Mouse (Mus musculus): Measurements from ENCODE around the gene Slc44a4. TPM values are rescaled to one million over a fixed set of nuclear protein-coding genes. Genes with fewer than 3 reads are reported as not detected.
"Not testable (repeated sequence)": the region's sequence is repeated elsewhere in the genome, so short reads cannot be mapped to it uniquely, and the experiment has no call there.

Slc44a4 gene
- total and polyA plus RNA-seq, 2 experiments from 2014 or later, result 0.18 TPM; not detected in 1

DNA sequence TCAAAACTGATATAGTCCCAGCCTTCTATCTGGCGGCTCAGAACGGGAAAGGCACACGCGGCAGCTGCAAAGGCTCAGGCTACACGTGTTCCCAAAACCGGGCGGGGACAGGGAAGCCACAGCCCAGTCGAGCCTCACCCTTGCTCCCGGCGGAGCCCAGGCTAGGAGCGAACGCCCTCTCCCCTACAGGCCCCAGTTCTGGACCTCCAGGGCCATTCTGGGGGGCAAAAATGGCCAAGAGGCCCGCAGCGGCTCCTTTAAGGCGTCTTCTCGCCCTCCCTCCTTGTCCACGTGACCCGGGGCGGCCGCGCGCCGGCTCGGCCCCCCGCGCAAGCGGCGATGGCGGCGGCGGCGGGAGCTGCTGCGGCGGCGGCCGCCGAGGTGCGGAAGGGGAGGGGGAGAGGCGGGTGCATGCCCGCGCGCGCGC, 16.1 kb upstream of the Slc44a4 start, which contains the start of the genes C2 and Ehmt2:
TSS of gene C2 (minus strand) at position 106 of the 427 bp plus-strand sequence.
TSS of gene Ehmt2 (plus strand) at position 310 of the 427 bp plus-strand sequence.
- H3K4me3 ChIP-seq (ENCODE audit: low read length), result peak within 1 kb of the TSS; percentile 88
- TF ChIP-seq CTCF (IDR thresholded peaks at IDR 0.05; ENCODE audit: low read depth), result no peak
- no peaks in the 10 kb centered on the region for H3K9me3 ChIP-seq (ENCODE audit: low read length)
- 2% methylated on average over 30 of the region's 44 CpGs for WGBS
- ATAC-seq (peak; percentile 48), DNase-seq (ENCODE audit: low spot score) (peak; percentile 93)
- peaks cover 15% of the 10 kb centered on the region; the same call in 1 of the 2 replicates for H3K4me1 ChIP-seq (ENCODE audit: insufficient read depth, low read length)
- H3K27ac ChIP-seq, result peak within 1 kb of the TSS; percentile 92
- H3K4me2 ChIP-seq (ENCODE audit: low read depth, low read length), result peak within 1 kb of the TSS; percentile 94
- no peaks in the 10 kb centered on the region for H3K27me3 ChIP-seq (ENCODE audit: insufficient read depth, low read length)
- H3K36me3 ChIP-seq (ENCODE audit: insufficient read depth, low read length), result peaks cover 14% of the 10 kb centered on the region; the same call in 1 of the 2 replicates
- H3K9ac ChIP-seq (replicated peaks; ENCODE audit: low read length), result peak within 1 kb of the TSS; percentile 93

DNA sequence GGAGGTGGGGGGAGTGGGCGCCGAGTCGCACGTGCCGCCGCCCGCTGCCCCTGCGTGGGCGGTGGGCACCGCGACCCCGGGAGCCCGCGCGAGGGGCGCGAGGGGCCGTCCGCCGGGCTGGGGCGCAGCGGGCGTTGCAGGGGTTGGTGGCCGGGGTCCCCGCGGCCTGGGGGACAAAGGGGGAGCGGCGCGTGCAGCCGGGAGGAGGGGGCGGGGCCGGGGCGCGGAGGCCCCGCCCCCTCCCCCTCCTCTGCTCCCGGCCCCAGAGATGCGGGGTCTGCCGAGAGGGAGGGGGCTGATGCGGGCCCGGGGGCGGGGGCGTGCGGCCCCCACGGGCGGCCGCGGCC, 15.6 kb upstream of the Slc44a4 start:
- peak; percentile 0; the same call in 1 of the 2 replicates for ATAC-seq
- peaks cover 19% of the 10 kb centered on the region for H3K36me3 ChIP-seq (ENCODE audit: insufficient read depth, low read length)
- H3K27ac ChIP-seq, result peak overlapping the region; percentile 92
- H3K4me1 ChIP-seq (ENCODE audit: insufficient read depth, low read length), result peaks cover 15% of the 10 kb centered on the region; the same call in 1 of the 2 replicates
- DNase-seq (ENCODE audit: low spot score), result peak; percentile 74
- peak overlapping the region; percentile 93 for H3K9ac ChIP-seq (replicated peaks; ENCODE audit: low read length)
- H3K9me3 ChIP-seq (ENCODE audit: low read length), result no peaks in the 10 kb centered on the region
- H3K27me3 ChIP-seq (ENCODE audit: insufficient read depth, low read length), result no peaks in the 10 kb centered on the region
- peak overlapping the region; percentile 88 for H3K4me3 ChIP-seq (ENCODE audit: low read length)
- peak overlapping the region; percentile 94 for H3K4me2 ChIP-seq (ENCODE audit: low read depth, low read length)
- no CpG with 5 or more reads among the region's 47 CpGs for WGBS
- TF ChIP-seq CTCF (IDR thresholded peaks at IDR 0.05; ENCODE audit: low read depth), result no peak

DNA sequence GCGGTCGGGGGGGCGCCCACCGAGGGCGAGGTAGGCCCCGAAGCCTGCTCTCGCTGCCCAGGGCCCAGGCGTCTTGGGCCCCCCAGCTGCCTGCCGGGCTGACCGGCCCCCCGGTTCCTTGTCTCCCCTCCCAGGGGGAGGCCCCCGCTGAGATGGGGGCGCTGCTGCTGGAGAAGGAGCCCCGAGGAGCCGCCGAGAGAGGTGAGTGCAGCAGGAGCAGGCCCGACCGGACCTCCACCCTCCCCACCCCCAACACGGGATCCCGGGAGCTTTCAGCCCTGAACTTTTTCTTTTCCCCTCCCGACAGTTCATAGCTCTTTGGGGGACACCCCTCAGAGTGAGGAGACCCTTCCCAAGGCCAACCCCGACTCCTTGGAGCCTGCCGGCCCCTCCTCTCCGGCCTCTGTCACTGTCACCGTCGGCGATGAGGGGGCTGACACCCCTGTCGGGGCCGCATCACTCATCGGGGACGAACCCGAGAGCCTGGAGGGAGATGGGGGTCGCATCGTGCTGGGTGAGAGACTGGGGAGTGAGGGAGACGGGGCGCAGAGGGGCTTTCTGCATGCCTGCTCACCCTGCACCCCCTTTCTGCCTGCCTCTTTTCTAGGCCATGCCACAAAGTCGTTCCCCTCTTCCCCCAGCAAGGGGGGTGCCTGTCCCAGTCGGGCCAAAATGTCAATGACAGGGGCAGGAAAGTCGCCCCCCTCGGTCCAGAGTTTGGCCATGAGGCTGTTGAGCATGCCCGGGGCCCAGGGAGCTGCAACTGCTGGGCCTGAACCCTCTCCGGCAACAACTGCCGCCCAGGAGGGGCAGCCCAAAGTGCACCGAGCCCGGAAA, 15.0 kb upstream of the Slc44a4 start:
- Histone ChIP-seq H3K4me2 (ENCODE audit: low read depth, low read length) (peak overlapping the region; percentile 94), H3K36me3 (ENCODE audit: insufficient read depth, low read length) (peaks cover 21% of the 10 kb centered on the region), H3K27me3 (ENCODE audit: insufficient read depth, low read length) (no peaks in the 10 kb centered on the region), H3K4me1 (ENCODE audit: insufficient read depth, low read length) (peaks cover 15% of the 10 kb centered on the region; the same call in 1 of the 2 replicates), H3K9ac (replicated peaks; ENCODE audit: low read length) (peak overlapping the region; percentile 93), H3K4me3 (ENCODE audit: low read length) (peak overlapping the region; percentile 88), H3K27ac (peak overlapping the region; percentile 92), H3K9me3 (ENCODE audit: low read length) (no peaks in the 10 kb centered on the region)
- ATAC-seq (no peak), DNase-seq (ENCODE audit: low spot score) (peak; percentile 28)
- no peak for TF ChIP-seq CTCF (IDR thresholded peaks at IDR 0.05; ENCODE audit: low read depth)
- under 1% methylated on average over 38 of the region's 45 CpGs for WGBS

DNA sequence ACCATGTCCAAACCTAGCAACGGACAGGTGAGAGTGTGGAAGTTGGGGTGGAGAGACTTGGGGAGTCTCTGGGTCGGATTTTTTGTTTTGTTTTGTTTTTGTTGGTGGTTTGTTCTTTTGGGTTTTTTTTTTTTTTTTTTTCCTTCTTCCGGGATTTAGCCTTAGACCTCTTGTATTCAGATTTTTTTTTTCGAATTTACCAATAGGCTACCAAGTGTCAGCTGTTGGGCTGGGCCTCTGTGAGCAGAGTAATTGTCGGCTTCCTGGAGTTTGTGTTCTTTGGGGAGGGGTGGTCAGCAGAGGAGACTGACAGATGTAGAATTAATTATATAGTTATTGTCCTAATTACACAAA, 14.4 kb upstream of the Slc44a4 start:
- no peak for TF ChIP-seq CTCF (IDR thresholded peaks at IDR 0.05; ENCODE audit: low read depth)
- Histone ChIP-seq H3K4me3 (ENCODE audit: low read length) (peak overlapping the region; percentile 88), H3K9me3 (ENCODE audit: low read length) (no peaks in the 10 kb centered on the region), H3K4me1 (ENCODE audit: insufficient read depth, low read length) (peaks cover 15% of the 10 kb centered on the region; the same call in 1 of the 2 replicates), H3K4me2 (ENCODE audit: low read depth, low read length) (peak overlapping the region; percentile 94), H3K27me3 (ENCODE audit: insufficient read depth, low read length) (no peaks in the 10 kb centered on the region), H3K9ac (replicated peaks; ENCODE audit: low read length) (peak overlapping the region; percentile 93), H3K27ac (peak overlapping the region; percentile 92), H3K36me3 (ENCODE audit: insufficient read depth, low read length) (peaks cover 27% of the 10 kb centered on the region)
- DNase-seq (ENCODE audit: low spot score) (no peak), ATAC-seq (no peak)
- 3% methylated on average over 5 of the region's 5 CpGs for WGBS

DNA sequence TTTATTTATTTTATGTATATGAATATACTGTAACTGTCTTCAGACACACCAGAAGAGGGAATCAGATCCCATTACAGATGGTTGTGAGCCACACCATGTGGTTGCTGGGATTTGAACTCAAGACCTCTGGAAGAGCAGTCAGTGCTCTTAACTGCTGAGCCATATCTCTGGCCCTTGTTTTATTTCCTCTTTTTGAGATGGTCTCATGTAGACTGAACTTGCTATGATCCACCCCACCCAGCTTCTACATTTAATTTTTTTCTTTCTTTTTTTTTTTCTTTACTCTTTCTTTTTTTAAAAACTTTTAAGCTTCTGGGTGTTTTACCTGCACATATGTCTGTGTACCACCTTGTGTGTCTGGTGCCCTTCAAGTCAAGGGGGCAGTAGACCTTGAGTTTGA, 13.4 kb upstream of the Slc44a4 start:
- not testable (repeated sequence) for H3K9ac ChIP-seq (replicated peaks; ENCODE audit: low read length); DNase-seq (ENCODE audit: low spot score); ATAC-seq; H3K9me3 ChIP-seq (ENCODE audit: low read length); H3K4me2 ChIP-seq (ENCODE audit: low read depth, low read length); H3K4me3 ChIP-seq (ENCODE audit: low read length); H3K27ac ChIP-seq; H3K4me1 ChIP-seq (ENCODE audit: insufficient read depth, low read length); H3K27me3 ChIP-seq (ENCODE audit: insufficient read depth, low read length)
- peaks cover 36% of the 10 kb centered on the region for H3K36me3 ChIP-seq (ENCODE audit: insufficient read depth, low read length)

DNA sequence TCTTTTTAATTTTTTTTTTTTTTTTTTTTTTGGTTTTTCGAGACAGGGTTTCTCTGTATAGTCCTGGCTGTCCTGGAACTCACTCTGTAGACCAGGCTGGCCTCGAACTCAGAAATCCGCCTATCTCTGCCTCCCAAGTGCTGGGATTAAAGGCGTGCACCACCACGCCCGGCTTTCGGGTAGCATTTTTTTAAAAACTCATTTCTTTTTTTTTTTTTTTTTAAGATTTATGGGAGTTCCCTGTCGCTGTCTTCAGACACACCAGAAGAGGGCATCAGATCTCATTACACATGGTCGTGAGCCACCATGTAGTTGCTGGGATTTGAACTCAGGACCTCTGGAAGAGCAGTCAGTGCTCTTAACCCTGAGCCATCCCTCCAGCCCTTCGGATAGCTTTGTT, 12.3 kb upstream of the Slc44a4 start:
- not testable (repeated sequence) for H3K9me3 ChIP-seq (ENCODE audit: low read length); ATAC-seq; DNase-seq (ENCODE audit: low spot score); H3K4me2 ChIP-seq (ENCODE audit: low read depth, low read length); H3K4me1 ChIP-seq (ENCODE audit: insufficient read depth, low read length); H3K4me3 ChIP-seq (ENCODE audit: low read length); H3K27me3 ChIP-seq (ENCODE audit: insufficient read depth, low read length); H3K27ac ChIP-seq; H3K9ac ChIP-seq (replicated peaks; ENCODE audit: low read length)
- H3K36me3 ChIP-seq (ENCODE audit: insufficient read depth, low read length), result peaks cover 46% of the 10 kb centered on the region
- 93% methylated on average over 9 of the region's 10 CpGs for WGBS

DNA sequence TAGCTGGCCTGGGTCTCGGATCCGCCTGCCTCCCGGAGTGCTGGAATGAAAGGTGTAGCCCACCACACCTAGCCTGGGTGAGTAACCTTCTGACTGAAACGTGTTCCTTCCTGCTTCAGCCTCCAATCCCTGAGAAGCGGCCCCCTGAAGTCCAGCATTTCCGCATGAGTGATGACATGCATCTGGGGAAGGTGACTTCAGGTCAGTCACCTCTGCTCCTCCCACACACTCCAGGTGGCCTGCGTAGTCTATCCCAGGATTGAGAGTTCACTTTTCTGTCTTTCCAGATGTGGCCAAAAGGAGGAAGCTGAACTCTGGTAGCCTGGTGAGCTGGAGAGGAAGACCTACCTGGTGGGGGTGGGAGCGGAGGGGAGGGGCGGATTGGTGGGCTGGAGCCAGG, 11.4 kb upstream of the Slc44a4 start:
- no peak for DNase-seq (ENCODE audit: low spot score)
- WGBS, result 90% methylated on average over 9 of the region's 9 CpGs
- Histone ChIP-seq H3K27ac (no peak overlapping the region), H3K36me3 (ENCODE audit: insufficient read depth, low read length) (peaks cover 55% of the 10 kb centered on the region), H3K4me3 (ENCODE audit: low read length) (no peak overlapping the region), H3K4me2 (ENCODE audit: low read depth, low read length) (no peak overlapping the region), H3K9ac (replicated peaks; ENCODE audit: low read length) (no peak overlapping the region), H3K27me3 (ENCODE audit: insufficient read depth, low read length) (no peaks in the 10 kb centered on the region), H3K9me3 (ENCODE audit: low read length) (no peaks in the 10 kb centered on the region), H3K4me1 (ENCODE audit: insufficient read depth, low read length) (no peaks in the 10 kb centered on the region)
- TF ChIP-seq CTCF (IDR thresholded peaks at IDR 0.05; ENCODE audit: low read depth), result no peak
- ATAC-seq, result no peak
